Mouse (Mus musculus): Measurements from ENCODE around the gene Ndufa1. TPM values are rescaled to one million over a fixed set of nuclear protein-coding genes. Genes with fewer than 3 reads are reported as not detected.
"Not testable (repeated sequence)": the region's sequence is repeated elsewhere in the genome, so short reads cannot be mapped to it uniquely, and the experiment has no call there.

Ndufa1 gene
- total RNA-seq (2021): 100 to 1,000 TPM; 364 to 574 TPM
- polyA plus RNA-seq (2012; rRNA removed): 83.7 and 84.5 TPM in 2 replicates
- long read RNA-seq, transcript Ndufa1-201 (3 exons, 419 nt): major isoform, 259 of 277 reads
- long read RNA-seq, partial matches to known transcripts: 16 of 277 reads
- long read RNA-seq, other reads (novel, unspliced or antisense): 2 of 277 reads

DNA sequence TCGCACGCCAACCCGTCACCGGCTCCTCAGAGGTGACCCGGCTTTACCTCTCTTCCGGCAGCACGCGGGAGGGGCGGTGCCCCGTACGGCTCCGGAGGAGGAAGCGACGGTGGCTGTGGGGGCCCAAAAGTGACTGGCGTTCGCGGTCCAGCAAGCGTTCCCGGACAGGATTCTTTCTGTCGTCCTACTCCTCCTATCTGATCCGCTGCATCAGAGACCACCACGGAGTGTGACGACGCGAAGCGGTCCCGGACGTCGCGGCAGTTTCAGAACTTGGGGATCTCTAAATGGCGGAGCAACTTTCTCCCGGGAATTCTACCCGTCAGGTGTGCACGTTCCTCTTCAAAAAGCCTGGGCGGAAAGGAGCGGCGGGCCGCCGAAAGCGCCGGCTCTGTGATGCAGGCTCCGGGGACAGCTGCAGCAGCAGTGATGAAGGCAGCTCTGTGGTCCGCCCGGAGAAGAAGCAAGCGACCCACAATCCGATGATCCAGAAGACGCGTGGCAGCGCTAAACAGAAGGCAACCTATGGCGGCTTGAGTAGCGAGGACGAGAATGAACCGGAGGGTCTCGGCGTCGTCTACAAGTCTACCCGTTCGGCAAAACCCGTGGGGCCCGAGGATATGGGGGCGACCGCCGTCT, at the start of gene Ndufa1, which contains the start of gene Rnf113a1:
Gene Ndufa1 (minus strand): TSS at position 59 of the 639 bp plus-strand sequence.
Gene Rnf113a1 (plus strand): TSS at position 141 of the 639 bp plus-strand sequence.
- peak; percentile 91 for DNase-seq

DNA sequence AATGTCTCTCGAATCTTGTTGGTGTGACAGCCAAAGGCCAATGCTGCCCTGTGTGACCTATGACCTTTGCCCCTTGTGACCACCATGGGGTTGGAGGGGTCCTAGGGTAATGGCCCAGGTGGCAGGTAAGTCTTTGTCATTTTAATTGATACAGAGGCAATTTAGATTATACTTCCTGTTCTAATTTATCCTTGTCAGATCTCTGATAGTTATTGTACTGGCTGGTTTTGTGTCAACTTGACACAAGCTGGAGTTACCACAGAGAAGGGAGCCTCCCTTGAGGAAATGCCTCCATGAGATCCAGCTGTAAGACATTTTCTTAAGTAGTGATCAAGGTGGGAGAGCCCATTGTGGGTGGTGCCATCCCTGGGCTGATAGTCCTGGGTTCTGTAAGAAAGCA, 31.2 kb upstream of the Ndufa1 start, which contains the start of gene Rhox1:
Gene Rhox1 (minus strand): TSS at position 101 of the 400 bp plus-strand sequence.
- DNase-seq: not testable (repeated sequence)

DNA sequence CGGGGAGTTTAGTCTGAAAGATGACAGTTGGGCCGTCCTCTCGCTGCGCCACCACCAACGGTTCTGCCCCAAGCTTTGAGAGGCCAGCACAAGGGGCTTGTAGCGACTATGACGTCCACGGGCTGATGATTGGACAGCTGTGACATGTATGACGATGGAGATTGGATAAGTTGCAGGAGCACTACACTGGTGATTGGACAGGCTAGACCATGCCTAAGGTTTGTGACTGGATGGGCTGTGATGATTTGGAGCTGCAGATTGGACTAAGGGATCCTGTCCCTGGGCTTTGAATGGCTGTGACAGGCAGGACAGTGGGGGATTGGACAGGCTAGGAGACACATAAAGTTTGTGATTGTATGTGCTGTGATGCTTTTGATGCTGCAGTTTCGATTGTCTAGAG, 20.0 kb upstream of the Ndufa1 start, which contains the start of gene Gm9:
Gene Gm9 (minus strand): TSS at position 101 of the 400 bp plus-strand sequence.
- no peak for DNase-seq

DNA sequence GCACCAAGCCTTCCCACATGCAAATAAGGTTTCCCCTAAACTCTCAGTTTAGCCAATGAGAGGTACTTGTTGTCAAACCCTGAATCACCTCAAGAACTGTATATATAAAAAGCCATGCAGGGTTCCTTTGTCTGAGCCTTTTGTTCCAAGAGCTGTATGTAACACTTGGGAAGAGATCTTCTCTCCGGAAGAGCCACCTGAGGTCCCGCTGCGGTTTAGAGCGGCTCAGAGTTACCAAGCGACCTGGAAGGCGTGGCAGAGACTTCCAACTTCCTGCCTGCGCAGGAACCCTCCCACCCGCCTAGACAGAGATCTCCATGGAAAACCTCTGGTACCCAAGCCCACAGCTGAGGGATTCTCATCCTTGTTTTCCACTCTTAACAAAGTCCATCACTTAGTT, 7.7 kb upstream of the Ndufa1 start:
- no peak for DNase-seq

DNA sequence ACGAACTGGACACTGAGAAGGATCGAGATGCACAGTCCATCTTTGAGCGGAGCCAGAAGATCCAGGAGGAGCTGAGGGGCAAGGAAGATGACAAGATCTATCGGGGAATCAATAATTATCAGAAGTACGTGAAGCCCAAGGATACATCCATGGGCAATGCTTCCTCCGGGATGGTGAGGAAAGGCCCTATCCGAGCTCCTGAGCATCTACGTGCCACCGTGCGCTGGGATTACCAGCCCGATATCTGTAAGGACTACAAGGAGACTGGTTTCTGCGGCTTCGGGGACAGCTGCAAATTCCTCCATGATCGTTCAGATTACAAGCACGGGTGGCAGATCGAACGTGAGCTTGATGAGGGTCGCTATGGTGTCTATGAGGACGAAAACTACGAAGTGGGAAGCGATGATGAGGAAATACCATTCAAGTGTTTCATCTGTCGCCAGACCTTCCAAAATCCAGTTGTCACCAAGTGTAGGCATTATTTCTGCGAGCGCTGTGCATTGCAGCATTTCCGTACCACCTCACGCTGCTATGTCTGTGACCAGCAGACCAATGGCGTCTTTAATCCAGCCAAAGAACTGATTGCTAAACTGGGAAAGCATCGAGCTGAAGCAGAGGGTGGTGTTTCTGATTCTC, 899 bp upstream of the Ndufa1 start:
- DNase-seq: peak; percentile 10

DNA sequence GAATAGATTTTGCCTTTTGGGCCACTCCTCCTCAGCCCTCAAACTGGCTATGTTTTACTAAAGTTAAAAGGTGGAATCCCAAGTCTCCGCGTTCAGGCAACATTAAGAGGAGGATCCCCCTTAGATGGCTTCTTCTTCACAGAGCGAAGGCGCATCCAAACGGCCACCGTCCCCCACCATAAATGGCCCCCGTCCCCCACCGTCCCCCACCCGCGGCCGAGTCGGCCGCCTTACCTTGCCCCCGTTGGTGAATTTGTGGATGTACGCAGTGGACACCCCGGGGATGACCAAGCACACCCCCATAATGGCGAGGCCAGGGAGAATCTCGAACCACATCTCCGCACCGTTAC, 233 bp downstream of the Ndufa1 start:
- no peak for DNase-seq

DNA sequence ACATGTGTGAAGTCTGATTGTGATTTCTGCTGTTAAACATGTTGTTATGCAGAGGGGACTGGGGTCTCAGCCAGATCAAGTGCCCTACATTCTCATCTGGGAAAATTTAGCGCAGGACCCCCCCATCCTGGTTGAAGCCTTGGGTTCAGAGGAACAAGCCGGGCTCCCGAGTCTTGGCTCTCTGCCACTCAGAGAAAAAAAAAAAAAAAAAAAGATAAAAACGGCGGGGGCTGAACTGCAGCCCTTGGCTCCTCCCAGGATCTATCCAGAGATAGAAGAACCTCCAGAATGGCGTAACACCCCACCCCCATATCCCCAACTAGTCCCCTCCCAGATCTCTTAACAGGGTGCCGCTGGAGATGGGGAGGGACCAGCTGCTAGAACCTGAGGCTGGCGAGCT, 6.6 kb downstream of the Ndufa1 start:
- DNase-seq: not testable (repeated sequence)

DNA sequence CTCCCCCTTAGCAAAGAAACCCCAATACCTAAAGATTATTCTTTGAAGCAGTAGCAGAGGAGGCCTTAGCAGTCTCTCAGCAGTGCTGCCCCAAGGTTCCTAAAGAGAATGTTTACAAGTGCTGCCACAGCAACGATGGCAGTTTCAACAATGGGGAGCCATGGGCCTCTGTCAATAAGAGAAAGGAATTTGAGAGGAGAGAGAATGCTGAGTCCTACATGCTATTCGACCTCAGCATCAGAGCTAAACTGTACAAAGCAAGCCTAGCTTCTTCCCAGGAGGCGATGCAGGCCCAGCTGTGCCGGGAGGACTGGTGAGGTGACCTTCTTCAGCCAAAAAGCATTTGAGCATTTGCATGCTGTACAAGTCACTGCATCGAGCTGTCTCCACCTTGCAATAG, 22.2 kb downstream of the Ndufa1 start, which contains the start of gene Akap14:
Gene Akap14 (minus strand): TSS at position 101 of the 400 bp plus-strand sequence.
- DNase-seq: no peak

DNA sequence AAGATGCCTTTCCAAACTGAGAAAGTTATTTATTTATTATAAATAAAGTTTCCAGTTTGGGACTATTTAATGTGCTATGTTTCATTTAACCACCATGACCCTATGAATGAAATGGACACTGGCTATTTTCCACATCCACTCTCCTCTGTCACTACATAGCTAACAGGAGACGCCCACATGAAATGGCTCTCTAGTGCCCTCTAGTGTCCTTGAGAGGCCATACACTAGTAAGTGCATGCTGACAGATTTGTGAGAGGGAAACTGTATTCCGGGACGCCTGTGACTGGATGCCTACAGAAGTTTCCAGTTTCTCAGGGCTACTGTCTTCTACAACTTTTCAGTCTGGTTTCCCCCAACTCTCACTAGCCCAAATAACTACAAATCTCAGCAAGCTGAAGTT, 23.9 kb downstream of the Ndufa1 start:
- DNase-seq: peak; percentile 38

DNA sequence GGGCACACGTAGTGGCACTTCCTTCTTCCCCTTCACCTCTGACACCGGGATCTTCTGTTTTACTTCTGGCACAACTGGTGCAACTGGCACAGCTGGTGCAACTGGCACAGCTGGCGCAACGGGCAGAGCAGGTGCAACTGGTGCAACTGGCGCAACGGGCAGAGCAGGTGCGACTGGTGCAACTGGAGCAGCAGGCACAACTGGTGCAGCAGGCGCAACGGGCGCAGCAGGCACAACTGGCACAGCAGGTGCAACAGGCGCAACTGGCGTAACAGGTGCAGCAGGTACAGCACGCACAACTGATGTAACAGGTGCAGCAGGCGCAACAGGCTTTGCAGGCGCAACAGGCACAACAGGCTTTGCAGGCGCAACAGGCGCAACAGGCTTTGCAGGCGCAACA, 27.8 kb downstream of the Ndufa1 start:
- no peak for DNase-seq

DNA sequence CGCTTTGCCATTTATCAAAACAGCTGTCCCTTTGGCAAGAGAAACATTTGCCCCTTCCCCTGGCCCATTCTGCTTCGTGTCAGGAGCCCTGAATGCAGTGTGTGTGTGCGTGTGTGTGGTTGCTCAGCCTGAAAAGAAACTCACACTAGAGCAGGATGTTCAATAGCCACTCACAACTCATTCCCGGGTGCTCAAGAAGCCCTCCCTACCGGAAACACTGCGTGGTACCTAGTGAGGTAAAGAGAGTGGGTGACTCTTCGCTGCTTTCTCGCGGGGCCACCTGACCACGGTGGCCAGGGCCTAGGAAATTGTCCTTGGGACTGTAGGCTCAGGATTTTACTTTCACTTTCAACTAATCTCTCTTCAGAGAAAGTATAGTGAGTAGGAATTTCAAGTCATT, 29.8 kb downstream of the Ndufa1 start:
- DNase-seq: peak; percentile 11

DNA sequence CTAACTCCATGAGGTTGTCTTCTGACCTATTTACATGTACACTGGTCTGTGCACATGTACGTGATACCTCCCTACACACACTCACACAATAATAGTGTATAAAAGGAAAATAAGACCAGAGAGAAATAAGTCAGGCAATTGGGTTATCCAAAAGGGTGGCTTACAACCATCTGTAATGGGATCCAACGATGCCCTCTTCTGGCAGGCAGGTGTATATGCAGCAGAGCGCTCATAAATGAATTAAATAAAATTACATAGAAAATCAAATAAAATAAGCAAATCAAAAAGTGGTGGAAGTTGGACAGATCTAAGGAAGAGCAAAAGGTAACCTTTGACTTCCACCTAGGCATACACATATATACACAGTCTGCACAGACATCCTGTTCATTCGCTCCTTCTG, 33.1 kb downstream of the Ndufa1 start:
- no peak for DNase-seq

DNA sequence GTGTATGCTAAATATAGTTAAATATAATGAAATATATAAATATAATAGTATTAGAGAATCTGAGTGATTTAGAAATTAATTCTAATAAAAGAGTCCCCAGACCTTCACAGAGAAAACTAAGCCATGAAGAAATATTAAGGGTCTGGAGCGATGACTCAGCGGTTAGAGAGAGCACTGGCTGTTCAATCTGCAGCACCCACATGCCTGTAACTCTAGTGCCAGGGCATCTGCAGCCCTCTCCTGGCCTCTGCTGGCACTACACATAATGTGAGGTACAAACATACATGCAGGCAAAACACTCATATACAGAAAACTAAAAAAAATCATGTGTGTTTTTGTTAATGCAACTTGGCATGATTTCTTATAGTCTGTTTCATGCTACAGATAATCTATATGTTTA, 46.0 kb downstream of the Ndufa1 start:
- peak; percentile 17 for DNase-seq

DNA sequence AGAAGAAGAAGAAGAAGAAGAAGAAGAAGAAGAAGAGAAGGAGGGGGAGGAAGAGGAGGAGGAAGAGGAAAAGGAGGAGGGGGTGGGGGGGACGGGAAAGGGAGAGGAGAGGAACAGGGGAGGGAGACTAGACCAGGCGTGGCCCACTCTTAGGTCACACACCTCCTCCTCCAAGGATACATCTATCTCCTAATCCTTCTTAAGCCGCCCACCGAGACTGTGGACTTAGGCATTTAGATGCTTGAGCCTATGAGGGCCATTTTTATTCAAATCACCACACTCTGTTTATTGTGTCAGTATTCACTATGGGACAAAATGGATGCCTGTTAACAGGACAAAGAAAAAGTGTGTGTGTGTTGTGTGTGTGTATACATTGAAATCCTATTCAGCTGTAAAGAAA, 46.5 kb downstream of the Ndufa1 start:
- not testable (repeated sequence) for DNase-seq

DNA sequence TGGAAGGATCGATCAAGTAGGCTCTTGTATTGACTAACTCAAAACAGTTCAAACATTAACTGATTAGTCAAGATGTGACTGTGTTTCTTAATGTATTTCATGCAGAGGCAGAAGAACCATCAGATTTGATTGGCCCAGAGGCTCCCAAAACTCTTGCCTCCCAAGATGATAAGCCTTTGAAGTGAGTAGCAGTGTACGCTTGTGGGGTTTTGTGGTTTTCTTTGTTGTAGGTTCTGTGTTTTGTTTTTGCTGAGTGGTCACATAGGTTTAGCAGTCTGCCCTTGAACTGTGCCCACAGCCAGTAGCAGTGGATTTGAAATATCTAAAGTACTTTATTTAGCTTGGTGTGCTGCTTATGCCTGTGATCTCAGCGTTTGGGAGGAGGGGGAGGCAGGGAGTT, 49.2 kb downstream of the Ndufa1 start:
- DNase-seq: no peak

Other genes with a start within 250 kb of the Ndufa1 start
- 10 to 100 TPM; 16.7 to 24.9 TPM for gene Sept6, start 199.4 kb downstream of the Ndufa1 start, total RNA-seq (2021)
- gene Sept6, start 199.4 kb downstream of the Ndufa1 start, polyA plus RNA-seq (2012; rRNA removed): 8.6 and 8.8 TPM in 2 replicates
- gene Sowahd, start 142.3 kb downstream of the Ndufa1 start, total RNA-seq (2021): 1 to 10 TPM in 1 of 2 experiments, under 1 TPM in 1; 0.17 to 1.8 TPM
- 0.13 and 0.46 TPM in 2 replicates for gene Sowahd, start 142.3 kb downstream of the Ndufa1 start, polyA plus RNA-seq (2012; rRNA removed)
- 100 to 1,000 TPM; 544 to 632 TPM for gene Rpl39, start 105.8 kb downstream of the Ndufa1 start, total RNA-seq (2021)
- 3.7 and 4.4 TPM in 2 replicates for gene Rpl39, start 105.8 kb downstream of the Ndufa1 start, polyA plus RNA-seq (2012; rRNA removed)
- gene Upf3b, start 80.8 kb downstream of the Ndufa1 start, total RNA-seq (2021): 10 to 100 TPM; 14.6 to 15.2 TPM
- 0.67 and 0.71 TPM in 2 replicates for gene Upf3b, start 80.8 kb downstream of the Ndufa1 start, polyA plus RNA-seq (2012; rRNA removed)
- gene Nkap, start 64.4 kb downstream of the Ndufa1 start, total RNA-seq (2021): 10 to 100 TPM; 14.8 to 15.4 TPM
- 2.4 and 3.3 TPM in 2 replicates for gene Nkap, start 64.4 kb downstream of the Ndufa1 start, polyA plus RNA-seq (2012; rRNA removed)
- not detected for gene Akap14, start 22.3 kb downstream of the Ndufa1 start, total RNA-seq (2021)
- not detected in 2 replicates for gene Akap14, start 22.3 kb downstream of the Ndufa1 start, polyA plus RNA-seq (2012; rRNA removed)
- 1 to 10 TPM; 3.1 to 5.3 TPM for gene Rnf113a1, start 82 bp upstream of the Ndufa1 start, total RNA-seq (2021)
- gene Rnf113a1, start 82 bp upstream of the Ndufa1 start, polyA plus RNA-seq (2012; rRNA removed): 1.4 and 1.8 TPM in 2 replicates
- gene Gm9, start 19.9 kb upstream of the Ndufa1 start, total RNA-seq (2021): not detected
- not detected in 2 replicates for gene Gm9, start 19.9 kb upstream of the Ndufa1 start, polyA plus RNA-seq (2012; rRNA removed)
- not detected for gene Rhox1, start 31.1 kb upstream of the Ndufa1 start, total RNA-seq (2021)
- gene Rhox1, start 31.1 kb upstream of the Ndufa1 start, polyA plus RNA-seq (2012; rRNA removed): not detected in 2 replicates
- gene Rhox2a, start 53.8 kb upstream of the Ndufa1 start, total RNA-seq (2021): not detected
- not detected in 2 replicates for gene Rhox2a, start 53.8 kb upstream of the Ndufa1 start, polyA plus RNA-seq (2012; rRNA removed)
- gene Rhox3a, start 58.8 kb upstream of the Ndufa1 start, total RNA-seq (2021): not detected
- gene Rhox3a, start 58.8 kb upstream of the Ndufa1 start, polyA plus RNA-seq (2012; rRNA removed): not detected in 2 replicates
- not detected for gene Rhox4a, start 74.2 kb upstream of the Ndufa1 start, total RNA-seq (2021)
- gene Rhox4a, start 74.2 kb upstream of the Ndufa1 start, polyA plus RNA-seq (2012; rRNA removed): not detected in 2 replicates
- not detected for gene Rhox3a2, start 188.9 kb upstream of the Ndufa1 start, total RNA-seq (2021)
- gene Rhox3a2, start 188.9 kb upstream of the Ndufa1 start, polyA plus RNA-seq (2012; rRNA removed): not detected in 2 replicates
- not detected for gene Rhox4a2, start 199.7 kb upstream of the Ndufa1 start, total RNA-seq (2021)
- not detected in 2 replicates for gene Rhox4a2, start 199.7 kb upstream of the Ndufa1 start, polyA plus RNA-seq (2012; rRNA removed)
- not detected for gene Rhox2b, start 220.9 kb upstream of the Ndufa1 start, total RNA-seq (2021)
- gene Rhox2b, start 220.9 kb upstream of the Ndufa1 start, polyA plus RNA-seq (2012; rRNA removed): not detected in 2 replicates
- gene Rhox4b, start 241.3 kb upstream of the Ndufa1 start, total RNA-seq (2021): not detected
- gene Rhox4b, start 241.3 kb upstream of the Ndufa1 start, polyA plus RNA-seq (2012; rRNA removed): not detected in 2 replicates